Mouse (Mus musculus) midbrain, postnatal 0 days (tissue): ENCODE results near the gene Qdpr. TPM values are rescaled to one million over a fixed set of nuclear protein-coding genes. Genes with fewer than 3 reads are reported as not detected.

Experiments
- ATAC-seq: fragments of 200-750 bp; cut with Nextera tagmentation; 2 replicates; pipeline ENCODE4 v1.8.0; 2017; ENCODE audit warnings: moderate number of reproducible peaks, mild to moderate bottlenecking, moderate TSS enrichment, moderate library complexity; ENCODE audit not compliant: low FRiP score
- DNase-seq: peaks from one replicate; pipeline ENCODE4 v3.0.0-alpha.2; 2015; ENCODE audit warnings: low spot score
- H3K27ac ChIP-seq: fragments of 300-500 bp; sonication (generic); 2 replicates; pipeline ENCODE4 v1.5.1; 2014; ENCODE audit warnings: low read depth, mild to moderate bottlenecking, low read length, mixed read lengths
- H3K27me3 ChIP-seq: fragments of 300-500 bp; sonication (generic); 2 replicates; pipeline ENCODE4 v1.6.1; 2014; ENCODE audit warnings: low read length, control low read depth, mixed read lengths; ENCODE audit not compliant: insufficient read depth
- H3K36me3 ChIP-seq: fragments of 300-500 bp; sonication (generic); 2 replicates; pipeline ENCODE4 v1.6.1; 2014; ENCODE audit warnings: low read length, control low read depth, mixed read lengths; ENCODE audit not compliant: insufficient read depth
- H3K4me1 ChIP-seq: fragments of 300-500 bp; sonication (generic); 2 replicates; pipeline ENCODE4 v1.6.1; 2014; ENCODE audit warnings: mild to moderate bottlenecking, control low read depth, antibody characterized with exemption, low read length, mixed read lengths; ENCODE audit not compliant: insufficient read depth
- H3K4me2 ChIP-seq: fragments of 300-500 bp; sonication (generic); 2 replicates; pipeline ENCODE4 v1.6.1; 2014; ENCODE audit warnings: low read depth, mild to moderate bottlenecking, low read length, mixed read lengths; ENCODE audit not compliant: poor library complexity, severe bottlenecking
- H3K4me3 ChIP-seq: fragments of 300-500 bp; sonication (generic); 2 replicates; pipeline ENCODE4 v1.5.1; 2014; ENCODE audit warnings: low read depth, mild to moderate bottlenecking, low read length, moderate library complexity
- H3K9ac ChIP-seq: fragments of 300-500 bp; sonication (generic); replicated peaks from 2 replicates; pipeline ENCODE4 v1.6.1; 2014; ENCODE audit warnings: mild to moderate bottlenecking, low read length, moderate library complexity, mixed read lengths; ENCODE audit not compliant: poor library complexity, severe bottlenecking
- H3K9me3 ChIP-seq: fragments of 300-500 bp; sonication (generic); 2 replicates; pipeline ENCODE4 v1.6.1; 2016; ENCODE audit warnings: low read length, control low read depth
- CTCF ChIP-seq: IDR thresholded peaks from 2 replicates; pipeline ENCODE4 v1.5.1; 2016; ENCODE audit warnings: antibody characterized with exemption, mild to moderate bottlenecking
- WGBS: fragments of 180-500 bp; shearing (Covaris S2); extraction: QIAGEN DNeasy Blood & Tissue Kit; methylation state at CpG from one replicate; pipeline ENCODE4 v1.1.7; 2014; 5-methylcytosine and 5-hydroxymethylcytosine counted together
- polyA plus RNA-seq: library from polyadenylated mRNA; unstranded; fragments of >200 nt; fragmentation: Nextera tagmentation; extraction: Ambion mirVana; gene quantifications from 2 replicates; pipeline ENCODE4 v1.2.1, GENCODE M21; 2015
- total RNA-seq: library from RNA; depleted of rRNA; stranded (reverse); fragments of >200 nt; gene quantifications from 2 replicates; pipeline ENCODE4 v1.2.3, GENCODE M21; 2014

The Qdpr gene
- total and polyA plus RNA-seq, 2 experiments from 2014 or later, result 40.0 to 139 TPM

- Histone ChIP-seq H3K4me1 (no peaks in the 10 kb centered on the region), H3K27me3 (0 out of 2 replicates have a peak, but pooled peaks cover 4% of the 10 kb centered on the region), H3K9ac (no peak overlapping the region), H3K27ac (no peak overlapping the region), H3K4me3 (no peak overlapping the region), H3K4me2 (no peak overlapping the region), H3K9me3 (no peaks in the 10 kb centered on the region), H3K36me3 (no peaks in the 10 kb centered on the region)
- ATAC-seq, result no peak
- no peak for TF ChIP-seq CTCF
- WGBS, result 86% methylated on average over 1 of the region's 1 CpGs
- no peak for DNase-seq
These were observed 23.5 kb upstream of the Qdpr start for GRCm38 (mm10) chr5:45473521-45473920.

- Histone ChIP-seq H3K9me3 (no peaks in the 10 kb centered on the region), H3K4me3 (no peak overlapping the region), H3K4me1 (no peaks in the 10 kb centered on the region), H3K4me2 (no peak overlapping the region), H3K27me3 (0 out of 2 replicates have a peak, but pooled peaks cover 4% of the 10 kb centered on the region), H3K36me3 (no peaks in the 10 kb centered on the region), H3K27ac (no peak overlapping the region), H3K9ac (no peak overlapping the region)
- 46% methylated on average over 7 of the region's 7 CpGs for WGBS
- no peak for DNase-seq
- no peak for ATAC-seq
- TF ChIP-seq CTCF, result no peak
These were observed 22.9 kb upstream of the Qdpr start for GRCm38 (mm10) chr5:45472880-45473450.

DNA sequence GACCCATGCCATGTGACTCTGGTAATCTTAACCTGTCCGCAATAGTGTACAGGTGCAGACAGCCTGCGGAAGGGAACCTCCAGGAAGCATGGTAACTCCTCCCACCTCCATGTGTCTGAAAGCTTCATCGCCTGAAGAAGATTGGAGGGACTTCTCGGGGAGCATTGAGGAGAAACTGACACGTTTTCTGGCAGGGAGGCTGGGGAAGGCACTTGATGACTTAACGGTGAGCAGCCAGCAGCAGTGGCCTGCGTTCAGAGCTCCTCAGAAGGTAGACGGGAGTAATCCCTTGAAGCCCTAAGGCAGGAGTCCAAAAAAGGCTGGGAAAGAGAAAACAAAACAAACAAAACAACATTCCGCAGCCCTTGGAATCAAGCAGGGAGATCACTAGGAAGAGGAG is 4.4 kb upstream of the Qdpr start:
- 43% methylated on average over 9 of the region's 9 CpGs for WGBS
- H3K36me3 ChIP-seq, result no peaks in the 10 kb centered on the region
- DNase-seq (no peak), ATAC-seq (no peak)
- no peak for TF ChIP-seq CTCF
- no peaks in the 10 kb centered on the region for H3K27me3 ChIP-seq
- no peak overlapping the region for H3K4me2 ChIP-seq
- no peak overlapping the region for H3K9ac ChIP-seq
- H3K4me3 ChIP-seq, result no peak overlapping the region
- H3K27ac ChIP-seq, result no peak overlapping the region
- no peaks in the 10 kb centered on the region for H3K4me1 ChIP-seq
- no peaks in the 10 kb centered on the region for H3K9me3 ChIP-seq

DNA sequence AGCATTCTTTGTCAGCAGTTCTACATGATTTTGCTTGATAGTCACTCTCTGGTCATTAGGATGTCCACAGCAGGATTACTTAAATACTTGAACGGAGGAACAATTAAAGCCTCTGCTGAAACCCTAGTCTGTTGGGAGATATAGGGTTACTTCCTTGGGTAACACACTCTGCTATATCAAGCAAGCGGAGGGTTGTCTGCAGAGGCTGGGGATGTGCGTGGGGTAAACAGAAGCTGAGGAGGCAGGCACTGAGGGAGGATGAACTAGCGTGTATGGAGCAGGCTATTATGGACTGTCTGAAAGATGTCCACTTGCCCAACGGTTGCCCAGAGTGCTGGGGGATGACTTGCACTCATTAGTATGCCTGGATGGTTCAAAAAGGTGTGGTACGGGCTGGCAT is 3.4 kb upstream of the Qdpr start, which contains the start of gene Clrn2:
Gene Clrn2, plus strand, starts transcription at position 301 of the 400 bp plus-strand sequence.
- Histone ChIP-seq H3K9ac (no peak within 1 kb of the TSS), H3K4me2 (no peak within 1 kb of the TSS), H3K4me3 (no peak within 1 kb of the TSS), H3K9me3 (no peaks in the 10 kb centered on the region), H3K36me3 (no peaks in the 10 kb centered on the region), H3K27ac (no peak within 1 kb of the TSS), H3K4me1 (peaks cover 9% of the 10 kb centered on the region), H3K27me3 (no peaks in the 10 kb centered on the region)
- ATAC-seq (no peak), DNase-seq (no peak)
- 77% methylated on average over 6 of the region's 6 CpGs for WGBS
- no peak for TF ChIP-seq CTCF

DNA sequence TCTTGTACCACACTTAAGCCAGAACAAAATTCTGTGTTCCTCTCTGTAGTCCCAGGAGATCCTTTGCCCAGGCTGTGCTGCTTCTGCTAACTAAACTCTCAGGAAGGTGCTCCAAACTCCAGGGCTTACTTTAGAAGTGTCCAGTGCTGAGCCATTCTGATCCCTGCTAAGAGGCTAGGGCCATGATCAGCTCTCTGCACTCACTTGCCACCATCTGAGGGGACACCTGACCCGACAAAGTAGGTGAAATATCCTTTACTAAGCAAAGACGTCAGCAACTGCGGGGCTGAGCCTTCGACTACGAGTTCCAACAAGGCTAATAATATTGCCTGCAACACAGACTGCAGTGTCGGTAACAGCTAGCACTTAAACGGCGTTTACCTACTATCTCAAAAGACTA is 830 bp downstream of the Qdpr start:
- TF ChIP-seq CTCF, result no peak
- peaks cover 13% of the 10 kb centered on the region for H3K4me1 ChIP-seq
- H3K4me3 ChIP-seq, result peak overlapping the region; percentile 71
- H3K27me3 ChIP-seq, result no peaks in the 10 kb centered on the region
- no peak for DNase-seq
- ATAC-seq, result no peak
- no peaks in the 10 kb centered on the region for H3K36me3 ChIP-seq
- H3K27ac ChIP-seq, result no peak overlapping the region
- no peaks in the 10 kb centered on the region for H3K9me3 ChIP-seq
- H3K4me2 ChIP-seq, result peak overlapping the region; percentile 95
- 1% methylated on average over 8 of the region's 8 CpGs for WGBS
- H3K9ac ChIP-seq, result peak overlapping the region; percentile 69

- no peak for DNase-seq
- no peak for TF ChIP-seq CTCF
- Histone ChIP-seq H3K27me3 (no peaks in the 10 kb centered on the region), H3K4me3 (peak overlapping the region; percentile 71; the same call in 1 of the 2 replicates), H3K27ac (no peak overlapping the region), H3K9me3 (no peaks in the 10 kb centered on the region), H3K36me3 (no peaks in the 10 kb centered on the region), H3K4me1 (peaks cover 13% of the 10 kb centered on the region), H3K4me2 (peak overlapping the region; percentile 95), H3K9ac (peak overlapping the region; percentile 69; the same call in 1 of the 2 replicates)
- no peak for ATAC-seq
- 21% methylated on average over 5 of the region's 5 CpGs for WGBS
These were observed 1.4 kb downstream of the Qdpr start for GRCm38 (mm10) chr5:45448676-45449075.
